Mouse (Mus musculus) lung, postnatal 4 days (tissue): Measurements from ENCODE around the gene Tmem74b.

Source experiments
- DNase-seq, 2 experiments: peaks; one replicate each; pipeline ENCODE4 v3.0.0; 2021

The Tmem74b gene

GRCm38 (mm10) chr2:151742850-151743679, 41.3 kb downstream of the Tmem74b start:
- DNase-seq: no peak

DNA sequence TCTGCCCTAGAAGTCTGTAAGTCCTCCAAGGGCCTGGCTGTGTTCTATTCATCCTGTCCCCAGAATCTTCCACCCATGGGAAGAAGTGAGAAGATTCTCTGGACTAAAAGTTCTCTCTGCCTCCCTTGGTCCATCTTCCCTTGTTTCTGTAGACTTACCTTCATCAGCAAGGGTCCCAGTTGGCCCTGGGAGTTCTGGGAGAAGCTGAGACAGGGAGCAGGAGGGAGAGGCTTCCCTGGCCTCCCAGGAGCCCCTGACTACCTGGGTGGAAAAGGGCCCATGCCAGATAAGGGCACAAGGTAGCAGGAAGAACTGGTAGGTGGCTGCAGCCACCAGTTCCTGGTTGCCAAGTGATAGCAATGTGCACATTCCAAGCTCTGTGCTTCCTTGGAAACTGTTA, 42.0 kb downstream of the Tmem74b start, which contains the start of gene Psmf1:
Psmf1 (minus strand) TSS at position 342 of the 400 bp plus-strand sequence.
- no peak for DNase-seq

DNA sequence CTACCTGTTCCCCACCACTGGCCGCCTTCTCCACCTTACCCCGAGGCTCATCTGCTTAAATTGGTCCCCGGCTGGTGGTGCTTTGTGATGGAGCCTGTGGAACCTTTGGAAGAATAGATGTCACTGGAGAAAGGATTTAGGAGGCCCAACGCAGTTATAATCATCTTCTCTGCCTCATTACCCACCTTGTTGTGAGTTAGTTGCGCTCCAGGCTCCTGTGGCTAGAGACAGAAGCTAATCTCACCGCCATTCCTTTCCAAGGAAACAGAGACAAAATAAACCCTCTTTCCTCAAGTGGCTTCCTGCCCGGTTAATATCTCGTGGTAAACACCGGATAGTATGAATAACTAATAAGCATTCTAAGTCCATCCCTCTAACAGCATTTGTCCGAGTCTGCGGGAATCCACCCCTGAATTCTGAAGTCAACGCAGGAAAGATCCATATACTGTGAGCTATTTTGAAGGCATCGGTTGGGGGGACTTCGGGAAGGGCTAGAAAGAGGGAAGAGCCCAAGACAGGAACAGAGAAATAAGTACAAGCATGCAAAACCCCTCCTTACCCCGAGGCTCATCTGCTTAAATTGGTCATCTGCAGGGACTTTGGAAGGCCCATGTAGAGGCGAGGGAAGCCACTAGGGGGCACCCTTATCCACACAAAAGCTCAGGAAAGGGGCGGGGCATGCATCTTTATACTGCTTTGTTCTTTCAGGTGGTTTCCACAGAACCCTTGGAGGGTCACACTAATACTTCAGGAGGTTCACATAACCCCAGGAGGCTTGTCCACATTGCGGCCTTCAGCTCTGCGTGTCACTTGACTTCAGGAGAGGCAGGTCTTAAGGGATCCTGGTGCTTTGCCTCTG, 46.3 kb downstream of the Tmem74b start:
- DNase-seq: peak; percentile 59 to 77

GRCm38 (mm10) chr2:151751330-151751729, 49.5 kb downstream of the Tmem74b start:
- DNase-seq: no peak

DNA sequence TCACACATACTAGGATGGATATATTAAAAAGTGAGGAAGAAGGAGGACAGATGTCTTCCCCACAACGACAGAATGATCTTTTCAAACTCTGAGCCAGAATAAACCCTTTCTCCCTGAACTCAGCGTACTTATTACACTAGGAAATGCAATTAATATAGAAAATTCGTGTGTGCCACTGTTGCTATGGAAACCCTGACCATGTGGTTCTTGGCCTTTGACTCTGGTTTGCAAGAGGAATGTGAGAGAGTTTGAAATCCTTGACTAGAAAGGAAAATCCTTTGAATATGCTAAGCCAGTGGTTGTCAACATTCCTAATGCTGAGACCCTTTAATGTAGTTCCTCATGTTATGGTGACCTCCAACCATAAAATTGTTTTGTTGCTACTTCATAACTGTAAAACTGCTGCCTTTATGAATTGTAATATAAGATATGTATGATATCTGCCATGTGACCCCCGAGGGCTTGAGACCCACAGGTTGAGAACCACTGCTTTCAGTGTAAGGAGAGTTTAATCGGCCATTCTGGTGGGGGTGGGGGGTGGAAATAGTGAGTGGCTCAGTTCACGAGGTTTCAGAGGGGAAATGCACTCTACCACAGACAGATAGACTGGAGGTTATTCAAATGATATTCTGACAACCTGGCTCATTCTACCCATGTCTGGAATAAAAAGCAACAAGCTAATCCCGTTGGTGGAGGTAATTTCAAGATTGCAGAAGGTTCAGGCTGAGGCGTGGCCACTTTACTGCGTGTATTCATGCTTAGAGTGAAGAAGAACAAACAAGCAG, 54.7 kb downstream of the Tmem74b start:
- DNase-seq: no peak

GRCm38 (mm10) chr2:151757451-151757850, 55.6 kb downstream of the Tmem74b start:
- DNase-seq: no peak

DNA sequence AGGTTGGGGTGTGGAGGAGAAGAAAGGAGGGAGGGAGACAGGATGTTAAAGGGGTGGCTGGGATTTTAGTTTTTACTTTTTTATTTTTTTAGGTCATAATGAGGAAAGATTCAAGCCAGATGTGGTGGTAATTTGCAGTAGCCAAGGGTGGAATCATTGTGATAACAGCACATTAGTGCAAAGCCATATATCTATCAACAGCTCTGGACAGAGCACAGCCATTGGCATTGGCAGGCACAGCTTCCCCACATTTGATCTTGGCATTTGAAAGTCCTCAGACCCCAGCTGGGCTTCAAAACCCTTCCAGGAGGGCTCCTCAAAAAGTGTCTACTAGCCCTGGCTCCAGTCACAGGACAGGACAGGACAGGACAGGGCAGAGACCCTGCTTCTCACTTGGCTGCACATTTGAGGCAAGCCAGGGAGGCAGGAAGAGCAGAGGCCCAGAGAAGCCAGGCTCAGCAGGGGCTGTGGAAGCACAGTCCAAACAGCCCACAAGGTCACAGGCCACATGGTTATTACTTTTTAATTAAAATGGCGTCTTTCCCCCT, 57.1 kb downstream of the Tmem74b start:
- peak in 1 of 2 experiments; percentile 55 for DNase-seq
